Comparison of ENCODE assay signal across 16 mouse cellular contexts in the genomic region with DNA sequence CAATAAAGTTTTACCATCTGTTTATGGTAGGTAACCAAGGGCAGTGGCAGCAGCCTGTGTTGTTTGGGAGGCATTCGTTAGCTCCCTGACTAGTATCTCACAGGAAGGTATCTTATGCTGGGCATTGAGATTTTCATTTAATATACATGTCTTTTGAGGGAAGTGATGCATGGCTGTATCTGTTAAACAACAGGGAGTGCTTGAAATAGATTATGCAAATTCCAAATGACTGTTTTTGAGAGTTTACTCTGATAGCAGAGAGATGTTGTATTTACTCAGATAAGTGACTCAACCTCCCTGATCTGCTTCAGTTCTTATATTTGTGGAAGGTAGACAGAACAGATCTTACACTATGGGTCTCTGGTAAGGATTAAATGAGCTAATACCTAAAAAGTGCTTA.
"Had no signal": no experiment of that assay in that cellular context is flagged by ENCODE, and none has a peak within 500 bp of the region (broad histone marks: within the 10 kb centered on the region; RNA-seq: fewer than 3 reads in every experiment).

No protein-coding gene starts in this region.

- H3K9me3 ChIP-seq: limb, embryonic 15.5 days; lung, embryonic 15.5 days; megakaryocyte, embryonic 14.5 days; midbrain, embryonic 12.5 days; neural tube, embryonic 13.5 days had no signal

- ATAC-seq: intestine, embryonic 16.5 days; midbrain, embryonic 16.5 days had no signal

- DNase-seq: kidney, adult 8-10 months; kidney, postnatal 36 days; layer of hippocampus, adult 9-11 months; layer of hippocampus, postnatal 36 days; lung, postnatal 14 days; right cerebral cortex, postnatal 14 days; thymus, postnatal 14 days had no signal

- H3K4me3 ChIP-seq: limb, embryonic 15.5 days; lung, embryonic 15.5 days; megakaryocyte, embryonic 14.5 days; midbrain, embryonic 12.5 days; neural tube, embryonic 13.5 days had no signal

- H3K36me3 ChIP-seq: limb, embryonic 15.5 days; lung, embryonic 15.5 days; midbrain, embryonic 12.5 days; neural tube, embryonic 13.5 days had no signal

- H3K27me3 ChIP-seq: limb, embryonic 15.5 days; lung, embryonic 15.5 days; megakaryocyte, embryonic 14.5 days; midbrain, embryonic 12.5 days; neural tube, embryonic 13.5 days had no signal

- H3K4me1 ChIP-seq: limb, embryonic 15.5 days; lung, embryonic 15.5 days; midbrain, embryonic 12.5 days; neural tube, embryonic 13.5 days had no signal

- H3K9ac ChIP-seq: limb, embryonic 15.5 days; lung, embryonic 15.5 days; midbrain, embryonic 12.5 days; neural tube, embryonic 13.5 days had no signal

- H3K27ac ChIP-seq: limb, embryonic 15.5 days; lung, embryonic 15.5 days; macrophage; midbrain, embryonic 12.5 days; neural tube, embryonic 13.5 days; stomach, postnatal 0 days had no signal

- H3K4me2 ChIP-seq: limb, embryonic 15.5 days; lung, embryonic 15.5 days; midbrain, embryonic 12.5 days; neural tube, embryonic 13.5 days had no signal
